Mouse (Mus musculus): ENCODE measurements at regions not wholly inside any gene's neighbourhood (a gene's known extent, or its start where the extent isn't known, plus 50 kb on each side); places are given as distances from the start of the nearest gene placed in this dataset.

GRCm38 (mm10) chr7:67440806-67441205, 68.1 kb upstream of the Mef2a start:
- no peak for TF ChIP-seq CTCF (IDR thresholded peaks at IDR 0.05; ENCODE audit: control insufficient read depth, insufficient read depth, insufficient read length)
- TF ChIP-seq USF1 (IDR thresholded peaks at IDR 0.05; ENCODE audit: low read depth): no peak
- TF ChIP-seq MYOG (IDR thresholded peaks at IDR 0.05; ENCODE audit: control insufficient read depth, extremely low read depth, insufficient read length): no peak
- TF ChIP-seq MAX (IDR thresholded peaks at IDR 0.05): no peak
- TF ChIP-seq MYOD1 (IDR thresholded peaks at IDR 0.05; ENCODE audit: control insufficient read depth, insufficient read length, low read depth): no peak
- TF ChIP-seq CEBPB (IDR thresholded peaks at IDR 0.05; ENCODE audit: low read depth): no peak
- no peak for TF ChIP-seq FOSL1 (IDR thresholded peaks at IDR 0.05; ENCODE audit: insufficient read depth, low read length, poor library complexity, severe bottlenecking)
